Mouse (Mus musculus): Measurements from ENCODE around the gene Igf1. TPM values are rescaled to one million over a fixed set of nuclear protein-coding genes. Genes with fewer than 3 reads are reported as not detected.

The Igf1 gene
- polyA plus RNA-seq, 1 experiment = 13.5 TPM

DNA sequence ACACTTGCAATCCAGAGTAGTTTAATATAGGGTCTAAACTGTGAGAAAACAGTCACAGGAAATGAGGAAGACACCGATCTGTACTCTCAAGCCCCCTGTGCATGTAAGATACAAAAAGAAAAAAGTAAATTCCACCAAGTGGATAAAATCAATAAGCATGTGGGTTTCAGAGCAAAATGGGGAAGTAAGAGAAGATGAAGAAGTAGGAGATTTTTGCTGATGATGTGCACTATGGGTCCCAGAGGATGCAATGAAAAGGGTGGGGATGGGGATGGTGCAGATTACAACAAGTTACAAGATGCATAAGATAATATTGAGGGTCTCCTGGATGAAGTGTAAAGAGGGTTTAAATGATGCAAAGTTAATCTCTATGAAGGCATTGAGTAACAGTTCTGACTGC, 18.6 kb upstream of the Igf1 start:
- Histone ChIP-seq H3K4me3 (replicated peaks) (no peak overlapping the region), H3K27me3 (replicated peaks) (no peaks in the 10 kb centered on the region), H3K36me3 (replicated peaks; ENCODE audit: low read length) (no peaks in the 10 kb centered on the region), H3K4me1 (peaks cover 4% of the 10 kb centered on the region), H3K9me3 (no peaks in the 10 kb centered on the region)
- TF ChIP-seq GATA1 (IDR thresholded peaks at IDR 0.05; ENCODE audit: borderline replicate concordance, low read length) = no peak
- no peak for TF ChIP-seq FLI1 (IDR thresholded peaks at IDR 0.05; ENCODE audit: low read length)

DNA sequence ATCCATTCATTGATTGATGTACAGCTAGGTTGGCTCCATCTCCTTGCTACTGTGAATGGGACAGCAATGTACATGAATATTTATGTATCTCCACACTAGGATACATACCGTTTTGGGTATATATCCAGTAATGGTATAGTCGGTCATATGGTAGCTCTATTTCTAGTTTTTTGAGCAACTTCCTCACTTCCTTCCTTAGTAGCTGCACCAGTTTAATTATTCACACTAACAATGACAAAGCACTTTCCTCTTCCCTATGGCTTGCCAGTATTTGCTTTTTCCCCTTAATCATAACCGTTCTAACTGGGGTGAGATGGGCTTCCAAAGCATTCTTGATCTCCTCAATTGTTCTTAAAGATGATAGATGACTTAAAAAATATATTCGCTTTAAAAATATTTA, 15.6 kb upstream of the Igf1 start:
- Histone ChIP-seq H3K36me3 (replicated peaks; ENCODE audit: low read length) (no peaks in the 10 kb centered on the region), H3K27me3 (replicated peaks) (no peaks in the 10 kb centered on the region), H3K4me1 (peaks cover 4% of the 10 kb centered on the region), H3K9me3 (no peaks in the 10 kb centered on the region), H3K4me3 (replicated peaks) (no peak overlapping the region)
- TF ChIP-seq GATA1 (IDR thresholded peaks at IDR 0.05; ENCODE audit: borderline replicate concordance, low read length) (no peak), FLI1 (IDR thresholded peaks at IDR 0.05; ENCODE audit: low read length) (no peak)

DNA sequence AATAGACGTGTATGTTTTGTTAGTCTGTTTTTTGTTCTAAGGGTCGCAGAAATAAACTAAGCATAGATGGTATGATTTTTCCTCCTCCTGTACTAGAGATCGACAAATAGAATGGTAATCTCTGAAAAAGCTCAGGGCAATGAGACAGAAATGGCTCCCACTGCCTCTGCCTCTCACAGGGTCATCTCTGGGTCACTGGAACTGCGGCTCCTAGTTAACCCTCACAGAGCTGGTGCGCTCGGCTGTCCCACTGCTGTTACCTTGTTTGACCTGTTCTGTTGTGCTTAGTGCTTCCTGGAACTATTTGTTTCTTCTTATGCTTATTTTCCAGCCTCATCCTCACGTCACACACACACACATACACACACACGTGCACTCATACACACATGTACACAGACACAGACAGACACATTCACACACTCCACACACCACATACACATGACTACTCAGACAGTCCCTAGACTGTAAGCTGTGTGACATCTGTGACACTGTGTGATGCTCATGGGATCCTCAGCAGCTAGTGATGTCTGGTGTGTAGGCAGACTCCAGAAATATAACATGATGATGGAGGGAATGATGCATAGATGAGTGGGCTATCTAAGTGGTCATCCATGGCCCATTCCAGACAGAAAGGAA, 13.0 kb upstream of the Igf1 start:
- Histone ChIP-seq H3K9me3 (no peaks in the 10 kb centered on the region), H3K4me1 (peaks cover 4% of the 10 kb centered on the region), H3K4me3 (replicated peaks) (peak overlapping the region; percentile 39), H3K27me3 (replicated peaks) (no peaks in the 10 kb centered on the region), H3K36me3 (replicated peaks; ENCODE audit: low read length) (no peaks in the 10 kb centered on the region)
- no peak for TF ChIP-seq FLI1 (IDR thresholded peaks at IDR 0.05; ENCODE audit: low read length)
- TF ChIP-seq GATA1 (IDR thresholded peaks at IDR 0.05; ENCODE audit: borderline replicate concordance, low read length) = no peak

DNA sequence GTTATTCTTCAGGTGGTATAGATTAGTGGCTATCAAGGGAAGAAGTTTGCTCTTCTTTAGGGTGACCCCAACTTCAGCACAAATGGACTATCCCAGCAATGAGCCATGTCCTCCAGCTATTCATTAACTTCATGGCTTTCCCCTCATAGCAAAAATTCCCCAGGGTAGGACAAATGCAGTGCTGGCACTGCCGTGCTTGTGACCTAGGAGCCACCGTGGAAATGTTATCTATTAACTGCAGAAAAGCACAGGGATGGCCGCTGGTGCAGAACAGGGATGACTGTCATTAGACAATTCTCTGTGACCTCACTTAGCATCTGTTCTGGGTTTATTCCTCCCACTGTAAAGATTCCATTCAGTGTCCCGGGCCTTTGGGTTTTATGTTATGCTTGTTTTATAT, 10.2 kb upstream of the Igf1 start:
- no peaks in the 10 kb centered on the region; the same call in 1 of the 2 replicates for H3K4me1 ChIP-seq
- no peaks in the 10 kb centered on the region for H3K36me3 ChIP-seq (replicated peaks; ENCODE audit: low read length)
- H3K4me3 ChIP-seq (replicated peaks) = no peak overlapping the region
- TF ChIP-seq GATA1 (IDR thresholded peaks at IDR 0.05; ENCODE audit: borderline replicate concordance, low read length) (no peak), FLI1 (IDR thresholded peaks at IDR 0.05; ENCODE audit: low read length) (no peak)
- H3K27me3 ChIP-seq (replicated peaks) = no peaks in the 10 kb centered on the region
- H3K9me3 ChIP-seq = no peaks in the 10 kb centered on the region

DNA sequence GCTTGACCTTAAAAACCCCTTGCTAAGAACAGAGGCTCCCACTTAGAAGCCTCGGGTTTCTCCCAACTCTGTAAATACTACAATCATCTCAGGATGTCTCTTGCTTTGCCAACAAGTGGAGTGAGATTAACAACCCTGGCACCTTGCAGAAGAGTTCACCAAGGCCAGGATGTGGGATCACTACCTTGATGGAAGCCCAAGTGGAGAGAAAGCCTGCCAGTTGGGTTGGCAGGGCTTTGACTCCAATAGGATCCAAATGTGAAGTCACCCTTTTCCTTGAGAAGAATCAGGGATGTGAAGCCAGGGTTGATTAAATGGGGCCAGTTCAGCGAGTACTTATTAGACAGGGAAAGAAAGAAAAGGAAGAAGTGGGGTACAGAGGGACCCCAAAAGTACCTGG, 9.6 kb upstream of the Igf1 start:
- Histone ChIP-seq H3K36me3 (replicated peaks; ENCODE audit: low read length) (no peaks in the 10 kb centered on the region), H3K9me3 (no peaks in the 10 kb centered on the region), H3K4me3 (replicated peaks) (no peak overlapping the region), H3K27me3 (replicated peaks) (no peaks in the 10 kb centered on the region), H3K4me1 (no peaks in the 10 kb centered on the region)
- TF ChIP-seq GATA1 (IDR thresholded peaks at IDR 0.05; ENCODE audit: borderline replicate concordance, low read length) (no peak), FLI1 (IDR thresholded peaks at IDR 0.05; ENCODE audit: low read length) (no peak)

DNA sequence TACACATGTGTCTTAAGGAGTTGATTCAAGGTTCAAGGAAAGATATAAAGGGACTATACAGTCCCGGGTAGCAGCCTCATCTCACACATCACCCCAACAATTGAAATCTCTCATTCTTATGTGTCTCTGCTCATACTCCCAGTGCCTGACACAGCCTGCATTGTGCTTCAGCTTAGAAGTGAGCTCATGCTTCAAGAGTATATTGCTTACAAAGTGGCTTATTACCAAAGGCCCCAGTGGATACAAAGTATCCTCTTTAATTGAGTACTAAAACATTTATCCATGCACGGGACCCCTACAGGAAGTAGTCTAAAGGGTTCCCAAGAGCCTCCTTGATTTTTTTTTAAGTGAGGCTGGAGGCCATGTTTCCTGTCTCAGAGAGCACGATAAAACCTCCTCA, 6.6 kb upstream of the Igf1 start:
- H3K4me1 ChIP-seq = peaks cover 3% of the 10 kb centered on the region; the same call in 1 of the 2 replicates
- peaks cover 14% of the 10 kb centered on the region for H3K27me3 ChIP-seq (replicated peaks)
- TF ChIP-seq FLI1 (IDR thresholded peaks at IDR 0.05; ENCODE audit: low read length) = no peak
- no peak for TF ChIP-seq GATA1 (IDR thresholded peaks at IDR 0.05; ENCODE audit: borderline replicate concordance, low read length)
- H3K36me3 ChIP-seq (replicated peaks; ENCODE audit: low read length) = no peaks in the 10 kb centered on the region
- H3K9me3 ChIP-seq = no peaks in the 10 kb centered on the region
- H3K4me3 ChIP-seq (replicated peaks) = no peak overlapping the region

DNA sequence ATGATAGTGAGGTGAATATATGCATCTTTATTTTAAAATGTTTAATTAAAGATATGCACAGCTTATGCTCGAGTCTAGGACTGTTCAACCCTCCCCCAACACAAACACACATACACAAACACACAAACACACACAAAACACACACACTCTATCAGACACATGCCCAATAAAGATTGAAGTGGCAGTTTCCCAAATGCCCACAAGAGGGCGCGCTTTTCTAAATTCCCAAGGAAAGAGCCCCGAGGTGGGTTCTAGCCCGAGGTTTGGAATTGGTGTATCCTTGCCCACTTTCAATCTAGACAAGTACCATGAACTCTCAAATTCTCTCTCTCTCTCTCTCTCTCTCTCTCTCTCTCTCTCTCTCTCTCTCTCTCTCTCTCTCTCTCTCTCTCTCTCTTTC, 3.7 kb upstream of the Igf1 start:
- Histone ChIP-seq H3K27me3 (replicated peaks) (peaks cover 35% of the 10 kb centered on the region), H3K9me3 (no peaks in the 10 kb centered on the region), H3K4me3 (replicated peaks) (no peak overlapping the region), H3K36me3 (replicated peaks; ENCODE audit: low read length) (no peaks in the 10 kb centered on the region), H3K4me1 (peaks cover 18% of the 10 kb centered on the region)
- TF ChIP-seq GATA1 (IDR thresholded peaks at IDR 0.05; ENCODE audit: borderline replicate concordance, low read length) (no peak), FLI1 (IDR thresholded peaks at IDR 0.05; ENCODE audit: low read length) (no peak)

DNA sequence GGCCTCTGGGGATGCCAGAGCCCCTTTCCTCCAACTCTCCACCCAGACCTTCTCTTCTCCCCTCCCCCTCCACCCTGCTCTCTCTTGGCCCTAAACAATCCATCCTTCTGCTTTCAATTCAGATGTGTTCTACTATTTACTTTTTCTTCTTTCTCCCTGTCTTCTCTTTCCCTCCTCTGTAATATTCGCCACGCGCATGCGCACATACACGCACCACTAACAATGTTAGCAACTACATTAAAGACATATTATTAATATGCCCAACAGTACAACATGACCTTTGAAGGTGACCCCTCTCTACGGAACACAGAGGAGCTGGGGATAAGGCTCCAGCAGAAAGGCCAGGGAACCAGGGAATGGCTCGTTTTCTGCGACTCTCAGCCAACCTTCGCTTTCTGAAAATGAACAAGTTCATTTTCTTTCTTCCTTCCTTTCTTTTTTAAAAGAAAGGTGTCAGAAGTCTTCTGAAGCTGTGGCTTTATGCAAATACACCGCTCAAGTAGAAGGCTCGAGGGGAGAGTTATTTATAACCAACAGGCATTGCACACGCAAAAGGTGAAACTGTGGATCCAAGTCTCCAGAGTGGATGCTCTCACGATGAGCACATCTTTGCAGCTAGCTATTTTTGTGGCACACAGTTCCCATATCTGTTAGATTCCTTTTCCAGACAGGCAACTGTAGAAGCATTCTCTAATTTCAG, 2.5 kb upstream of the Igf1 start:
- Histone ChIP-seq H3K9me3 (no peaks in the 10 kb centered on the region), H3K4me1 (peaks cover 26% of the 10 kb centered on the region), H3K4me3 (replicated peaks) (no peak overlapping the region), H3K36me3 (replicated peaks; ENCODE audit: low read length) (no peaks in the 10 kb centered on the region), H3K27me3 (replicated peaks) (peaks cover 47% of the 10 kb centered on the region)
- TF ChIP-seq FLI1 (IDR thresholded peaks at IDR 0.05; ENCODE audit: low read length) (no peak), GATA1 (IDR thresholded peaks at IDR 0.05; ENCODE audit: borderline replicate concordance, low read length) (no peak)

DNA sequence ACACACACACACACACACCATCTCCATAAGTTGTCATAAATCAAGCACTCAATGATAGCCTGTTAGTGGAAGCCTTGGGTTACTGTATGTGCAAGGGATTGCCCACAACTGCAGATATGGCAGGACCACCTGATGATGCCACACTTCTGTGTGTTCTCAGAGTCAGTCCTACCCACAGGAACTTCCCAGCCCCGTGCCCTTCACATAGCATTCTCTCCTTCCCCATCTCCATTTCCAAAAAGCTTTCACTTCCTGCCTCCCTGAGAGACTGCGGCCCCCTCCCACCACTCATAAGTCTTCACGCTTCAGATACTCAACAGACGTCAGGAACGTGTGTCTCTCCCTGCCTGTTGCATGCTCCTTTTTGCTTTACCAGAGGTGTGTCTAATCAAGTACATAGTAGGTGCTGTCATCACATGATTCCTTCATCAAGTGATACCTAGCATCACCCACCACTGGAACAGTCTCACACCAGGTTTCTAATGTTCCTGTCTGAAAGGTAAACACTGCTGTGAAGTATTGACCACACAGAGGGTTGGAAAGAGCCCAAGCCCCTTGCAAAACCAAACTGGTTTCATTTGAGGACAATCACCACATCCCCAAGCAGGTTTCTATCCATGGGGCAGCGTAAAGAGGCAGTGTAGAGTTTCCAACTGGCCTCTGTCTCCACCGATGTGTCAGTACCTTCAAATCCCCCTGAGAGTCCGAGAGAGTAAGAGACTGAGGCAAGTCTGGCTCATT, 680 bp upstream of the Igf1 start:
- no peak overlapping the region for H3K4me3 ChIP-seq (replicated peaks)
- no peaks in the 10 kb centered on the region for H3K36me3 ChIP-seq (replicated peaks; ENCODE audit: low read length)
- H3K9me3 ChIP-seq = no peaks in the 10 kb centered on the region
- H3K27me3 ChIP-seq (replicated peaks) = peaks cover 65% of the 10 kb centered on the region
- H3K4me1 ChIP-seq = peaks cover 30% of the 10 kb centered on the region
- TF ChIP-seq GATA1 (IDR thresholded peaks at IDR 0.05; ENCODE audit: borderline replicate concordance, low read length) (no peak), FLI1 (IDR thresholded peaks at IDR 0.05; ENCODE audit: low read length) (no peak)

DNA sequence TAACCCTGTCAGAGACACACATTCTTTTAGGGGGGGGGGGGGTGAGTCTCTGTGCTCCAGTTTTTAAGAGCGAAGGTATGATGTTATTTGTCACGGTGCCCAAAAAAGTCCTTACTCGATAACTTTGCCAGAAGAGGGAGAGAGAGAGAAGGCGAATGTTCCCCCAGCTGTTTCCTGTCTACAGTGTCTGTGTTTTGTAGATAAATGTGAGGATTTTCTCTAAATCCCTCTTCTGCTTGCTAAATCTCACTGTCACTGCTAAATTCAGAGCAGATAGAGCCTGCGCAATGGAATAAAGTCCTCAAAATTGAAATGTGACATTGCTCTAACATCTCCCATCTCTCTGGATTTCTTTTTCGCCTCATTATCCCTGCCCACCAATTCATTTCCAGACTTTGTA, 874 bp downstream of the Igf1 start:
- H3K4me1 ChIP-seq = peaks cover 30% of the 10 kb centered on the region
- H3K4me3 ChIP-seq (replicated peaks) = no peak overlapping the region
- peaks cover 71% of the 10 kb centered on the region for H3K27me3 ChIP-seq (replicated peaks)
- TF ChIP-seq GATA1 (IDR thresholded peaks at IDR 0.05; ENCODE audit: borderline replicate concordance, low read length) (no peak), FLI1 (IDR thresholded peaks at IDR 0.05; ENCODE audit: low read length) (no peak)
- no peaks in the 10 kb centered on the region for H3K36me3 ChIP-seq (replicated peaks; ENCODE audit: low read length)
- H3K9me3 ChIP-seq = no peaks in the 10 kb centered on the region

All from megakaryocyte, embryonic 14.5 days (primary cell).